Mouse (Mus musculus): ENCODE measurements around the gene Setd7. TPM values are rescaled to one million over a fixed set of nuclear protein-coding genes. Genes with fewer than 3 reads are reported as not detected.
A peak's percentile ranks its signal among the peaks of the same experiment; 100 is the strongest.

The Setd7 gene
- polyA plus RNA-seq, 1 experiment from 2014 or later = 0.48 TPM

- H3K4me2 ChIP-seq (ENCODE audit: low read depth, low read length) = no peak overlapping the region
- no peaks in the 10 kb centered on the region for H3K27me3 ChIP-seq (ENCODE audit: insufficient read depth, low read length)
- TF ChIP-seq EP300 (IDR thresholded peaks at IDR 0.05; ENCODE audit: low read depth) = no peak
- H3K27ac ChIP-seq (ENCODE audit: low read depth) = no peak overlapping the region
- ATAC-seq (no peak), DNase-seq (no peak)
- peaks cover 23% of the 10 kb centered on the region for H3K36me3 ChIP-seq (replicated peaks; ENCODE audit: insufficient read depth, low read length)
- H3K9ac ChIP-seq (replicated peaks) = no peak overlapping the region
- peaks cover 15% of the 10 kb centered on the region; the same call in 1 of the 2 replicates for H3K4me1 ChIP-seq (ENCODE audit: insufficient read depth)
- WGBS (ENCODE audit: insufficient replicate concordance) = 91% methylated on average over 14 of the region's 14 CpGs
- no peaks in the 10 kb centered on the region for H3K9me3 ChIP-seq (ENCODE audit: low read length)
- no peak overlapping the region for H3K4me3 ChIP-seq (ENCODE audit: low read depth, low read length)
These were observed 39.4 kb downstream of the Setd7 start for GRCm38 (mm10) chr3:51521262-51521661.

GRCm38 (mm10) chr3:51518763-51519121, 41.9 kb downstream of the Setd7 start:
- TF ChIP-seq CTCF (IDR thresholded peaks at IDR 0.05; ENCODE audit: low read depth) (no peak), EP300 (IDR thresholded peaks at IDR 0.05; ENCODE audit: low read depth) (no peak)
- peaks cover 15% of the 10 kb centered on the region for H3K36me3 ChIP-seq (replicated peaks; ENCODE audit: insufficient read depth, low read length)
- peak overlapping the region; percentile 34 for H3K4me2 ChIP-seq (ENCODE audit: low read depth, low read length)
- DNase-seq = peak; percentile 35
- peak overlapping the region; percentile 64 for H3K27ac ChIP-seq (ENCODE audit: low read depth)
- no peak overlapping the region; the same call in 1 of the 2 replicates for H3K9ac ChIP-seq (replicated peaks)
- 30% methylated on average over 8 of the region's 8 CpGs for whole genome bisulfite sequencing (ENCODE audit: insufficient replicate concordance)
- no peaks in the 10 kb centered on the region for H3K27me3 ChIP-seq (ENCODE audit: insufficient read depth, low read length)
- H3K4me3 ChIP-seq (ENCODE audit: low read depth, low read length) = 0 out of 2 replicates have a peak overlapping the region, but pooled peaks have one; percentile 0
- peaks cover 15% of the 10 kb centered on the region; the same call in 1 of the 2 replicates for H3K4me1 ChIP-seq (ENCODE audit: insufficient read depth)
- ATAC-seq = peak; percentile 50
- no peaks in the 10 kb centered on the region for H3K9me3 ChIP-seq (ENCODE audit: low read length)

GRCm38 (mm10) chr3:51517878-51518762, 42.6 kb downstream of the Setd7 start:
- Histone ChIP-seq H3K9ac (replicated peaks) (no peak overlapping the region; the same call in 1 of the 2 replicates), H3K36me3 (replicated peaks; ENCODE audit: insufficient read depth, low read length) (peaks cover 12% of the 10 kb centered on the region), H3K27ac (ENCODE audit: low read depth) (peak overlapping the region; percentile 64), H3K4me1 (ENCODE audit: insufficient read depth) (peaks cover 15% of the 10 kb centered on the region; the same call in 1 of the 2 replicates), H3K27me3 (ENCODE audit: insufficient read depth, low read length) (no peaks in the 10 kb centered on the region), H3K9me3 (ENCODE audit: low read length) (no peaks in the 10 kb centered on the region), H3K4me3 (ENCODE audit: low read depth, low read length) (0 out of 2 replicates have a peak overlapping the region, but pooled peaks have one; percentile 0), H3K4me2 (ENCODE audit: low read depth, low read length) (peak overlapping the region; percentile 34)
- DNase-seq = no peak
- WGBS (ENCODE audit: insufficient replicate concordance) = 54% methylated on average over 12 of the region's 12 CpGs
- peak; percentile 60 for ATAC-seq
- TF ChIP-seq EP300 (IDR thresholded peaks at IDR 0.05; ENCODE audit: low read depth) (no peak), CTCF (IDR thresholded peaks at IDR 0.05; ENCODE audit: low read depth) (no peak)

- Histone ChIP-seq H3K4me1 (ENCODE audit: insufficient read depth) (peaks cover 15% of the 10 kb centered on the region; the same call in 1 of the 2 replicates), H3K4me2 (ENCODE audit: low read depth, low read length) (no peak overlapping the region), H3K27ac (ENCODE audit: low read depth) (peak overlapping the region; percentile 64), H3K27me3 (ENCODE audit: insufficient read depth, low read length) (no peaks in the 10 kb centered on the region), H3K9me3 (ENCODE audit: low read length) (no peaks in the 10 kb centered on the region), H3K9ac (replicated peaks) (no peak overlapping the region), H3K4me3 (ENCODE audit: low read depth, low read length) (no peak overlapping the region), H3K36me3 (replicated peaks; ENCODE audit: insufficient read depth, low read length) (peaks cover 12% of the 10 kb centered on the region)
- ATAC-seq = no peak
- TF ChIP-seq CTCF (IDR thresholded peaks at IDR 0.05; ENCODE audit: low read depth) = no peak
- TF ChIP-seq EP300 (IDR thresholded peaks at IDR 0.05; ENCODE audit: low read depth) = no peak
- 60% methylated on average over 4 of the region's 4 CpGs for WGBS (ENCODE audit: insufficient replicate concordance)
- DNase-seq = no peak
These were observed 43.2 kb downstream of the Setd7 start for GRCm38 (mm10) chr3:51517467-51517866.

- Histone ChIP-seq H3K9ac (replicated peaks) (no peak overlapping the region), H3K27ac (ENCODE audit: low read depth) (no peak overlapping the region), H3K36me3 (replicated peaks; ENCODE audit: insufficient read depth, low read length) (no peaks in the 10 kb centered on the region), H3K9me3 (ENCODE audit: low read length) (no peaks in the 10 kb centered on the region), H3K27me3 (ENCODE audit: insufficient read depth, low read length) (0 out of 2 replicates have a peak, but pooled peaks cover under 1% of the 10 kb centered on the region), H3K4me2 (ENCODE audit: low read depth, low read length) (no peak overlapping the region), H3K4me1 (ENCODE audit: insufficient read depth) (no peaks in the 10 kb centered on the region), H3K4me3 (ENCODE audit: low read depth, low read length) (no peak overlapping the region)
- ATAC-seq (no peak), DNase-seq (no peak)
- no peak for TF ChIP-seq EP300 (IDR thresholded peaks at IDR 0.05; ENCODE audit: low read depth)
- 88% methylated on average over 5 of the region's 5 CpGs for WGBS (ENCODE audit: insufficient replicate concordance)
These were observed 48.7 kb downstream of the Setd7 start for GRCm38 (mm10) chr3:51511983-51512382.

GRCm38 (mm10) chr3:51510903-51511302, 49.8 kb downstream of the Setd7 start:
- H3K9ac ChIP-seq (replicated peaks) = no peak overlapping the region

More at GRCm38 (mm10) chr3:51510903-51511302, 49.8 kb downstream of the Setd7 start:
- peak overlapping the region; percentile 33 for H3K4me2 ChIP-seq (ENCODE audit: low read depth, low read length)
- 14% methylated on average over 8 of the region's 8 CpGs for WGBS (ENCODE audit: insufficient replicate concordance)
- ATAC-seq = peak; percentile 45
- H3K36me3 ChIP-seq (replicated peaks; ENCODE audit: insufficient read depth, low read length) = no peaks in the 10 kb centered on the region
- H3K4me3 ChIP-seq (ENCODE audit: low read depth, low read length) = 0 out of 2 replicates have a peak overlapping the region, but pooled peaks have one; percentile 3
- 0 out of 2 replicates have a peak, but pooled peaks cover 3% of the 10 kb centered on the region for H3K27me3 ChIP-seq (ENCODE audit: insufficient read depth, low read length)
- TF ChIP-seq CTCF (IDR thresholded peaks at IDR 0.05; ENCODE audit: low read depth) (peak; percentile 94), EP300 (IDR thresholded peaks at IDR 0.05; ENCODE audit: low read depth) (no peak)
- H3K4me1 ChIP-seq (ENCODE audit: insufficient read depth) = no peaks in the 10 kb centered on the region
- no peak overlapping the region for H3K27ac ChIP-seq (ENCODE audit: low read depth)
- H3K9me3 ChIP-seq (ENCODE audit: low read length) = no peaks in the 10 kb centered on the region
- peak; percentile 83 for DNase-seq

All from liver, postnatal 0 days (tissue).